Mouse (Mus musculus) midbrain, postnatal 0 days (tissue): ENCODE measurements around the gene Ttc37. TPM values are rescaled to one million over a fixed set of nuclear protein-coding genes. Genes with fewer than 3 reads are reported as not detected.

Experiments used
- ATAC-seq: fragments of 200-750 bp; cut with Nextera tagmentation; 2 replicates; pipeline ENCODE4 v1.8.0; 2017; ENCODE audit warnings: moderate number of reproducible peaks, mild to moderate bottlenecking, moderate TSS enrichment, moderate library complexity; ENCODE audit not compliant: low FRiP score
- DNase-seq: peaks from one replicate; pipeline ENCODE4 v3.0.0-alpha.2; 2015; ENCODE audit warnings: low spot score
- H3K27ac ChIP-seq: fragments of 300-500 bp; sonication (generic); 2 replicates; pipeline ENCODE4 v1.5.1; 2014; ENCODE audit warnings: low read depth, mild to moderate bottlenecking, low read length, mixed read lengths
- H3K27me3 ChIP-seq: fragments of 300-500 bp; sonication (generic); 2 replicates; pipeline ENCODE4 v1.6.1; 2014; ENCODE audit warnings: low read length, control low read depth, mixed read lengths; ENCODE audit not compliant: insufficient read depth
- H3K36me3 ChIP-seq: fragments of 300-500 bp; sonication (generic); 2 replicates; pipeline ENCODE4 v1.6.1; 2014; ENCODE audit warnings: low read length, control low read depth, mixed read lengths; ENCODE audit not compliant: insufficient read depth
- H3K4me1 ChIP-seq: fragments of 300-500 bp; sonication (generic); 2 replicates; pipeline ENCODE4 v1.6.1; 2014; ENCODE audit warnings: mild to moderate bottlenecking, control low read depth, antibody characterized with exemption, low read length, mixed read lengths; ENCODE audit not compliant: insufficient read depth
- H3K4me2 ChIP-seq: fragments of 300-500 bp; sonication (generic); 2 replicates; pipeline ENCODE4 v1.6.1; 2014; ENCODE audit warnings: low read depth, mild to moderate bottlenecking, low read length, mixed read lengths; ENCODE audit not compliant: poor library complexity, severe bottlenecking
- H3K4me3 ChIP-seq: fragments of 300-500 bp; sonication (generic); 2 replicates; pipeline ENCODE4 v1.5.1; 2014; ENCODE audit warnings: low read depth, mild to moderate bottlenecking, low read length, moderate library complexity
- H3K9ac ChIP-seq: fragments of 300-500 bp; sonication (generic); replicated peaks from 2 replicates; pipeline ENCODE4 v1.6.1; 2014; ENCODE audit warnings: mild to moderate bottlenecking, low read length, moderate library complexity, mixed read lengths; ENCODE audit not compliant: poor library complexity, severe bottlenecking
- H3K9me3 ChIP-seq: fragments of 300-500 bp; sonication (generic); 2 replicates; pipeline ENCODE4 v1.6.1; 2016; ENCODE audit warnings: low read length, control low read depth
- CTCF ChIP-seq: IDR thresholded peaks from 2 replicates; pipeline ENCODE4 v1.5.1; 2016; ENCODE audit warnings: antibody characterized with exemption, mild to moderate bottlenecking
- WGBS: fragments of 180-500 bp; shearing (Covaris S2); extraction: QIAGEN DNeasy Blood & Tissue Kit; methylation state at CpG from one replicate; pipeline ENCODE4 v1.1.7; 2014; 5-methylcytosine and 5-hydroxymethylcytosine counted together
- polyA plus RNA-seq: library from polyadenylated mRNA; unstranded; fragments of >200 nt; fragmentation: Nextera tagmentation; extraction: Ambion mirVana; gene quantifications from 2 replicates; pipeline ENCODE4 v1.2.1, GENCODE M21; 2015
- total RNA-seq: library from RNA; depleted of rRNA; stranded (reverse); fragments of >200 nt; gene quantifications from 2 replicates; pipeline ENCODE4 v1.2.3, GENCODE M21; 2014

Ttc37 gene
- total and polyA plus RNA-seq, 2 experiments from 2014 or later = 6.5 to 14.4 TPM

DNA sequence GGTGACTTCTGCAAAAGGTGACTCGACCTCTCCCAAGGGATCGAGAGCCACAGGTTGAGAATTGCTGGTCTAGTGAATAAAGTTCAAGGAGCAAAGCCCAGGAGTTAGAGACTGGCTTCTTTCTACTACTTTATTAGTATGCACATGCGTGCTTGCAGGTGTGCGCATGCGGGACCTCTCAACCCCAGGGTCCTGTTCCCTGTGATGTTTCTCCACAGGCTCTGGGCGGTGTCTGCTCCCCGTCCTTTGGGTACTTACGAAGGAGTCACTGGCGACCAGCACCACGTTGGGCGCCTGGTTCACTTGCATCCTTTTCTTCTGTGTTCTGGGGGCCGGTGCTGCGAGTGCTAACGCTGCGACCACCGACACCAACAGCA lies 430 bp upstream of the Ttc37 start:
- Histone ChIP-seq H3K4me1 (no peaks in the 10 kb centered on the region), H3K36me3 (no peaks in the 10 kb centered on the region), H3K9me3 (no peaks in the 10 kb centered on the region), H3K4me2 (peak overlapping the region; percentile 49), H3K4me3 (peak overlapping the region; percentile 73), H3K27ac (peak overlapping the region; percentile 68; the same call in 1 of the 2 replicates), H3K27me3 (no peaks in the 10 kb centered on the region), H3K9ac (peak overlapping the region; percentile 52)
- DNase-seq (peak; percentile 46), ATAC-seq (peak; percentile 88)
- TF ChIP-seq CTCF = no peak
- WGBS = under 1% methylated on average over 16 of the region's 16 CpGs

DNA sequence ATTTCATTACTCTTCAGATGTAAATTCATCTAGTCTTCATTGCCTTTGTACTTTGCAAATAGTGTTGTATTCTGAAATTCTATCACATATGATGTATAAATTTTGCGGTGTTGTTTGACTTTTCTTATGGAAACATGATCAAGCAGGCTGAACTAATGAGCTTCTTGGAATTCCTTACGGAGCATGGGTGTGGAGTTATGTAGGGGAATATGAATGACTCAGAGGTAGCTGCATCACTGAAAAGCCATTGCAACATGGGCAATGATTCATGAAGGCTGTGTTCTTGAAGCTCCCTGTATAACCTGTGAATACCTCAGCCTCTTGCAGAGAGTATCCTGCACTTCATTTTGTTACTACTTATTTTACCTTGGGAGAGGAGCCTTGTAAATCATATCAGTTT lies 3.5 kb downstream of the Ttc37 start:
- no peak for DNase-seq
- Histone ChIP-seq H3K4me2 (no peak overlapping the region), H3K9ac (no peak overlapping the region), H3K27ac (no peak overlapping the region), H3K36me3 (no peaks in the 10 kb centered on the region), H3K27me3 (no peaks in the 10 kb centered on the region), H3K9me3 (no peaks in the 10 kb centered on the region), H3K4me1 (no peaks in the 10 kb centered on the region), H3K4me3 (no peak overlapping the region)
- TF ChIP-seq CTCF = no peak
- WGBS = 96% methylated on average over 2 of the region's 2 CpGs
- no peak for ATAC-seq

DNA sequence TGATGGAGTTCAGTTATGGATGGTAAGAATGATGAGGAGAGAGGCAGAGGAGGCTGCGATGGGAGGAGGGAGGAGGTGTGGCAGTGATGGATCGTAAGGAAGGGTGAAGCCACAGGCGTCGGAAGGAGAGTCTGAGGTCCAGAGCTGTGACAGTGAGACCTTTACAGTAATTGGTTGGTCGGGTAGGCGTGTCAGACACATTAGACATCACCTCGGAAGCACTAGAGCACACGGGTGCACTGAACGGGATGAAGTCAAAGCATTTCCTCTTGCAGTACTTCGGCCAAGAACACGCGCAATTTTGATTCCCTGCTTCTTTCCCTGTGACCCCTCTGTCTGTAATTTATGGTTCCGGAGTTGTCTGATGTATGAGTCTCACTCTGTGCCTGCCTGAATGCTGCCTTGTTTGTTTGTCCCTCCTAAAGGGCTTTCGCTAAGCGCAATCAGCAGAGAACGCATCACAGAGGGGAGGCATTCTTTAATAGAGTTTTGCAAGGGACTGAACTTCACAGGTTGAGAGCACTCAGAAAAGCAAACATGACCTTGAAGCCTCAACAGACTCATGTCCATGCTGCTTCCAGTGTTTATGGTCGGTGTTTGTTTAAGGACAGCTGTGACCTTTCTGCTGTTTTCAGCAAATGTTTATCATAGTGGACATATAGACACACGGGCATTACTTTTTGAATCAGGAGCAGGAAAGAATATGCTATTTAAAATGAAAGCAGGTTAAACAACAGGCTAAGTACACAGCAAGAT lies 10.7 kb downstream of the Ttc37 start:
- ATAC-seq = no peak
- Histone ChIP-seq H3K9ac (no peak overlapping the region), H3K27ac (no peak overlapping the region), H3K9me3 (no peaks in the 10 kb centered on the region), H3K27me3 (no peaks in the 10 kb centered on the region), H3K4me1 (no peaks in the 10 kb centered on the region), H3K36me3 (peaks cover 26% of the 10 kb centered on the region), H3K4me2 (no peak overlapping the region), H3K4me3 (no peak overlapping the region)
- TF ChIP-seq CTCF = no peak
- 93% methylated on average over 18 of the region's 18 CpGs for WGBS
- no peak for DNase-seq

DNA sequence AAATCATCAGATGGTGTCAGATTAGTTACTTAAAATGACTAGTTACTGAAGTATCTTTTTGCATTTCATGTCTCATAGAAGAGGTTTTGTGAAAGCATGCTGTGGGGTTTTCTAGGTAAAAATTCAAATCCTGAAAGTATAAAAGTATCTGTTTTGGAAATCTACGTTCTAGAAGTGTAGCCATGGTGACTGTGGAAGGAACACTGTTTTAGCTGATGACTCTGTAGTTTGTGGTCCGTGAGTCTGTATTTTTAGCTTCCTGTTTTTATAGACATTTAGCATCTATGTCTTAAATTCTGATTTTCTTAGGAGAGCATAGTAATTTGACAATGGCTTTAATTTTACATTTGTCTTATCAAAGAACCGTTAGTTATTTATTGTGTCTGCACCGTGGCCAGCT lies 30.3 kb downstream of the Ttc37 start:
- H3K4me1 ChIP-seq = no peaks in the 10 kb centered on the region
- H3K9ac ChIP-seq = no peak overlapping the region
- peaks cover 52% of the 10 kb centered on the region for H3K36me3 ChIP-seq
- 94% methylated on average over 4 of the region's 4 CpGs for WGBS
- H3K27me3 ChIP-seq = no peaks in the 10 kb centered on the region
- ATAC-seq = no peak
- H3K4me3 ChIP-seq = no peak overlapping the region
- no peak for DNase-seq
- H3K27ac ChIP-seq = no peak overlapping the region
- no peaks in the 10 kb centered on the region for H3K9me3 ChIP-seq
- no peak for TF ChIP-seq CTCF
- H3K4me2 ChIP-seq = no peak overlapping the region

DNA sequence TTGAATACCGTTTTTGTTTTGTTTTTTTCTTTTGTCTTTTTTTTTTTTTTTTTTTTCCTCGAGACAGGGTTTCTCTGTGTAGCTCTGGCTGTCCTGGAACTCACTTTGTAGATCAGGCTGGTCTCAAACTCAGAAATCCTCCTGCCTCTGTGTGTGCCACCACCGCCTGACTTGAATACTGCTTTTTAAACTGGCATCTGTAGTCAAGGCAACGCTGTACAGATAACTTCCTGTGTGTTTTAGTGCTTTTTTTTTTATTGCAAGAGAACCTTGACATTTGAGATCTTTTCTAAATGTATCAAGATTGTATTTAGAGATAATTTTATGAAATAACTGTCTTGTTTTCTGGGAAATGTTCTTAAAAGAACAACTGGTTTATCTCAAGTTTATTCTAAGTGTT lies 33.9 kb downstream of the Ttc37 start:
- DNase-seq (no peak), ATAC-seq (no peak)
- Histone ChIP-seq H3K27ac (no peak overlapping the region), H3K4me3 (no peak overlapping the region), H3K9ac (no peak overlapping the region), H3K27me3 (no peaks in the 10 kb centered on the region), H3K36me3 (peaks cover 37% of the 10 kb centered on the region), H3K4me2 (no peak overlapping the region), H3K9me3 (no peaks in the 10 kb centered on the region), H3K4me1 (no peaks in the 10 kb centered on the region)
- no peak for TF ChIP-seq CTCF
- 93% methylated on average over 4 of the region's 4 CpGs for WGBS

DNA sequence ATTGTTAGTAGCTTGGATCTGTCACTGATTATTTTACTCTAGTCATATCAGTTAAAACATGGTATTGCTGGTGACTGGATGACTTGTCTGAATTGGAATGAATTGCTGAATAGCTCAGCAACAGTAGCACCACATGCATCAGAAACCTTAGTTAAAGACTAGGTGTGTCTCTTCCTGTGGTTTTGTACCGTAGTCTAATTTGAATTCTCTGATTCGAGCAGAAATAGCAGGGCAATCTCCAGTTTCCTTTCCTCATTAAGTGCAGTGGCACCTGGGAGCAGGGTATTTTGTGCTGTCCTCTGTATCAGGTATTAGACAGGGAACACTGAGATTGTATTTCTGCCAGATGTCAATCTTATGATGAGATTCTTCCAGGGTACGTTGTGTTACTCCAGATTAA lies 40.3 kb downstream of the Ttc37 start:
- no peak for TF ChIP-seq CTCF
- Histone ChIP-seq H3K4me3 (no peak overlapping the region), H3K27ac (no peak overlapping the region), H3K36me3 (peaks cover 19% of the 10 kb centered on the region), H3K9me3 (no peaks in the 10 kb centered on the region), H3K9ac (no peak overlapping the region), H3K4me2 (no peak overlapping the region), H3K27me3 (no peaks in the 10 kb centered on the region), H3K4me1 (no peaks in the 10 kb centered on the region)
- ATAC-seq (no peak), DNase-seq (no peak)
- WGBS = 89% methylated on average over 3 of the region's 3 CpGs
